In the genomic region with DNA sequence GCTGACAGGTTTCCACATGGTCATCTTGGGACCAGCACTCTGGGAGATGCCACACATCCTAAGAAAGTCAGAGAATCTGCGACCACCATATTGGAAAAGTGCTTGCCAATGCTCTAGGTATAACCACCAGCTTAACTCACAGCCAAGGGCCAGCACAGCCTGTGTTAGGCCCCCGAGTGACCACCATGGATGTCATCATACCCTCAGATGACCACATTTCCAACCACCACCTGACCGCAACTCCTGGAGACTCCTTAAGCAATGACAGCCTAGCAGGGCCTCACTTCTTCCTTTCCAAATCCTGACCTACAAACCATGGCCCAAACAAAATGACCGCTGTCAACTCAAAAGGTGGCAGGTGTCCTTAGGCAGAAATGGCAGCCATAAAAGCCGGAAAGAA, we compare ENCODE assay signal across 12 mouse cellular contexts. TPM values are rescaled to one million over a fixed set of nuclear protein-coding genes. Genes with fewer than 3 reads are reported as not detected.
DNase-seq lines count a peak whose midpoint lies in the region; ATAC-seq and TF ChIP-seq lines count a peak whose summit lies in the region.
"Had no signal": no experiment of that assay in that cellular context is flagged by ENCODE, and none has a peak within 500 bp of the region (broad histone marks: within the 10 kb centered on the region; RNA-seq: fewer than 3 reads in every experiment).

No protein-coding gene starts in this region.

- 89% methylated on average over 5 of the region's 5 CpGs for WGBS in embryonic facial prominence, embryonic 14.5 days
- 91% methylated on average over 5 of the region's 5 CpGs for WGBS in embryonic facial prominence, embryonic 10.5 days
- WGBS in kidney, adult 2 months: 90% methylated on average over 5 of the region's 5 CpGs
- 64% methylated on average over 5 of the region's 5 CpGs for WGBS in liver, embryonic 13.5 days (ENCODE audit: insufficient replicate concordance)

- peaks cover 7% of the 10 kb centered on the region; the same call in 1 of the 2 replicates for H3K9me3 ChIP-seq in embryonic facial prominence, embryonic 14.5 days (ENCODE audit: control insufficient read depth, low read length)
- peaks cover 6% of the 10 kb centered on the region for H3K9me3 ChIP-seq in embryonic facial prominence, embryonic 10.5 days
- H3K9me3 ChIP-seq in liver, embryonic 13.5 days (replicated peaks): no peaks in the 10 kb centered on the region
- H3K9me3 ChIP-seq: embryonic facial prominence, embryonic 12.5 days; neural tube, embryonic 15.5 days had no signal

- no peak overlapping the region for H3K4me2 ChIP-seq in embryonic facial prominence, embryonic 14.5 days (ENCODE audit: low read depth, low read length)
- H3K4me2 ChIP-seq in liver, embryonic 13.5 days: no peak overlapping the region
- H3K4me2 ChIP-seq: embryonic facial prominence, embryonic 12.5 days; limb, embryonic 12.5 days; neural tube, embryonic 15.5 days had no signal

- no peak overlapping the region for H3K4me3 ChIP-seq in embryonic facial prominence, embryonic 14.5 days (ENCODE audit: low read depth, low read length)
- H3K4me3 ChIP-seq in embryonic facial prominence, embryonic 10.5 days: no peak overlapping the region
- no peak overlapping the region for H3K4me3 ChIP-seq in kidney, adult 2 months (ENCODE audit: insufficient read depth, low read depth, low read length)
- H3K4me3 ChIP-seq in liver, embryonic 13.5 days (replicated peaks): no peak overlapping the region
- H3K4me3 ChIP-seq: embryonic facial prominence, embryonic 12.5 days; limb, embryonic 12.5 days; neural tube, embryonic 15.5 days had no signal

- H3K27ac ChIP-seq in embryonic facial prominence, embryonic 14.5 days (replicated peaks; ENCODE audit: low read depth, low read length): peak overlapping the region; percentile 50
- no peak overlapping the region for H3K27ac ChIP-seq in embryonic facial prominence, embryonic 10.5 days (replicated peaks)
- peak overlapping the region; percentile 94 for H3K27ac ChIP-seq in kidney, adult 2 months (ENCODE audit: insufficient read depth, low read depth, low read length)
- H3K27ac ChIP-seq in liver, embryonic 13.5 days: peak overlapping the region; percentile 75
- H3K27ac ChIP-seq: embryonic facial prominence, embryonic 12.5 days; limb, embryonic 12.5 days had no signal

- H3K27me3 ChIP-seq in embryonic facial prominence, embryonic 14.5 days (replicated peaks; ENCODE audit: control insufficient read depth, insufficient read depth, low read length): no peaks in the 10 kb centered on the region
- no peaks in the 10 kb centered on the region for H3K27me3 ChIP-seq in embryonic facial prominence, embryonic 10.5 days (replicated peaks; ENCODE audit: low read depth, poor library complexity, severe bottlenecking)
- H3K27me3 ChIP-seq in kidney, adult 2 months (replicated peaks; ENCODE audit: control insufficient read depth, insufficient read depth, low read length): no peaks in the 10 kb centered on the region
- no peaks in the 10 kb centered on the region for H3K27me3 ChIP-seq in liver, embryonic 13.5 days
- H3K27me3 ChIP-seq: embryonic facial prominence, embryonic 12.5 days; limb, embryonic 12.5 days; neural tube, embryonic 15.5 days had no signal

- no peak for TF ChIP-seq POLR2A in kidney, adult 2 months (IDR thresholded peaks at IDR 0.05; ENCODE audit: low read depth, low read length)

- no peak for DNase-seq in embryonic facial prominence, embryonic 14.5 days (ENCODE audit: low spot score)
- no peak for DNase-seq in embryonic facial prominence, embryonic 10.5 days (ENCODE audit: low spot score)
- DNase-seq in kidney, adult 2 months: no peak
- no peak for DNase-seq in kidney, postnatal 36 days
- peak; percentile 50 for DNase-seq in 416B (ENCODE audit: low read depth)
- DNase-seq in liver, embryonic 13.5 days: no peak
- DNase-seq in frontal cortex, postnatal 36 days (ENCODE audit: low spot score in 2 of 2): no peak
- no peak for DNase-seq in right cerebral cortex, postnatal 36 days (ENCODE audit: low spot score in 2 of 2)
- DNase-seq: cerebellum, adult 11 months had no signal

- no peak for ATAC-seq in embryonic facial prominence, embryonic 14.5 days (ENCODE audit: low read depth)
- ATAC-seq in liver, embryonic 13.5 days (ENCODE audit: low read depth): no peak

- no peak for TF ChIP-seq CTCF in kidney, adult 2 months (conservative IDR thresholded peaks at IDR 0.05; ENCODE audit: insufficient read depth, insufficient read length, low read depth, low read length)

- no peaks in the 10 kb centered on the region for H3K4me1 ChIP-seq in embryonic facial prominence, embryonic 14.5 days (ENCODE audit: control insufficient read depth, insufficient read depth, low read length)
- H3K4me1 ChIP-seq in embryonic facial prominence, embryonic 10.5 days: peaks cover 41% of the 10 kb centered on the region
- H3K4me1 ChIP-seq in kidney, adult 2 months (ENCODE audit: control insufficient read depth, insufficient read depth, low read length): peaks cover 63% of the 10 kb centered on the region
- H3K4me1 ChIP-seq in liver, embryonic 13.5 days (replicated peaks): peaks cover 60% of the 10 kb centered on the region
- H3K4me1 ChIP-seq: embryonic facial prominence, embryonic 12.5 days had no signal

- peaks cover 20% of the 10 kb centered on the region for H3K36me3 ChIP-seq in embryonic facial prominence, embryonic 14.5 days (ENCODE audit: control insufficient read depth, insufficient read depth, low read length)
- H3K36me3 ChIP-seq in embryonic facial prominence, embryonic 10.5 days (replicated peaks): peaks cover 47% of the 10 kb centered on the region
- H3K36me3 ChIP-seq in kidney, adult 2 months (ENCODE audit: control insufficient read depth, insufficient read depth, low read length): no peaks in the 10 kb centered on the region; the same call in 1 of the 2 replicates
- peaks cover 15% of the 10 kb centered on the region for H3K36me3 ChIP-seq in liver, embryonic 13.5 days

- H3K9ac ChIP-seq in embryonic facial prominence, embryonic 14.5 days (ENCODE audit: low read depth, low read length): no peak overlapping the region
- no peak overlapping the region for H3K9ac ChIP-seq in liver, embryonic 13.5 days
- H3K9ac ChIP-seq: embryonic facial prominence, embryonic 12.5 days; limb, embryonic 12.5 days; neural tube, embryonic 15.5 days had no signal

RNA-seq across cellular contexts. Expression of a gene that starts 13.5 kb away (rescaled TPM):
- polyA plus RNA-seq in embryonic facial prominence, embryonic 14.5 days (2014; fragmentation: Nextera tagmentation; extraction: Ambion mirVana): 19.7 and 24.1 TPM in 2 replicates
- polyA plus RNA-seq in embryonic facial prominence, embryonic 10.5 days (2016; fragmentation: Nextera tagmentation; extraction: Ambion mirVana): 26.3 and 30.2 TPM in 2 replicates
- 33.4 and 43.4 TPM in 2 replicates for polyA plus RNA-seq in kidney, adult 2 months (2012; rRNA removed)
- 13.3 and 16.2 TPM in 2 replicates for polyA plus RNA-seq in liver, embryonic 13.5 days (2015; fragmentation: Nextera tagmentation; extraction: Ambion mirVana)
